Comparison of ENCODE assay signal across 8 mouse cellular contexts in the genomic region with DNA sequence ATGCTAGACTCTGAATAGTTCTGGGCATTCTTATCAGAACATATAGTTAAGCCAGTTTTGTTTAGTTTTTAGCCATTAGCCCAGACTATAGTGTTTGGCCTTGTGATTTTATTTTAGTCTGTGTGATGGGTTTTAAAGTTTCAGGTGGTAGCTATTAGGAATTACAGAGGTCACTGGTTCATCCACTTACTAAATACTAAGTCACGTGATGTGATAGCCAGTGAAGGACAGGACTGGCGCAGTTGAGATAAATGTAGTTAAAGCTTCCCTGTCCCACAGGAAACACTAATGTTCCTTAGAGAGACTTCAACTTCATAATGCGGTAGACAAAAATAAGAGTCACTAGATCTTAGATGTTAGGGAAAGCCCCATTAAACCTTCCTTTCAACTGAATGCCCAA. TPM values are rescaled to one million over a fixed set of nuclear protein-coding genes. Genes with fewer than 3 reads are reported as not detected.
DNase-seq lines count a peak whose midpoint lies in the region; ATAC-seq and TF ChIP-seq lines count a peak whose summit lies in the region.

No protein-coding gene starts in this region.

- TF ChIP-seq POLR2A in cortical plate, adult 2 months (IDR thresholded peaks at IDR 0.05; ENCODE audit: extremely low read depth, insufficient read depth, low read length): no peak

- no peak for TF ChIP-seq CTCF in cortical plate, adult 2 months (IDR thresholded peaks at IDR 0.05; ENCODE audit: extremely low read depth, insufficient read depth, low read length)
- TF ChIP-seq CTCF in hindbrain, postnatal 0 days (IDR thresholded peaks at IDR 0.05; ENCODE audit: low read depth): no peak
- TF ChIP-seq CTCF in midbrain, postnatal 0 days (IDR thresholded peaks at IDR 0.05): no peak

- H3K4me3 ChIP-seq in kidney, embryonic 14.5 days (ENCODE audit: low read length): peak overlapping the region; percentile 71
- H3K4me3 ChIP-seq in cortical plate, adult 2 months (ENCODE audit: insufficient read depth, low read length): peak overlapping the region; percentile 71; the same call in 1 of the 2 replicates
- peak overlapping the region; percentile 75 for H3K4me3 ChIP-seq in hindbrain, postnatal 0 days (ENCODE audit: low read length)
- H3K4me3 ChIP-seq in midbrain, postnatal 0 days (ENCODE audit: low read depth, low read length): peak overlapping the region; percentile 75

- WGBS in kidney, embryonic 14.5 days: 64% methylated on average over 3 of the region's 3 CpGs
- 79% methylated on average over 3 of the region's 3 CpGs for WGBS in hindbrain, postnatal 0 days
- 83% methylated on average over 3 of the region's 3 CpGs for WGBS in midbrain, postnatal 0 days

- peak overlapping the region; percentile 67 for H3K4me2 ChIP-seq in kidney, embryonic 14.5 days (replicated peaks; ENCODE audit: low read depth, low read length)
- H3K4me2 ChIP-seq in hindbrain, postnatal 0 days (ENCODE audit: low read depth, low read length): peak overlapping the region; percentile 87
- peak overlapping the region; percentile 66 for H3K4me2 ChIP-seq in midbrain, postnatal 0 days (ENCODE audit: low read depth, low read length, poor library complexity, severe bottlenecking)

- no peaks in the 10 kb centered on the region for H3K27me3 ChIP-seq in kidney, embryonic 14.5 days (ENCODE audit: control insufficient read depth, insufficient read depth, low read length)
- no peaks in the 10 kb centered on the region for H3K27me3 ChIP-seq in hindbrain, postnatal 0 days (ENCODE audit: insufficient read depth, low read length)
- no peaks in the 10 kb centered on the region for H3K27me3 ChIP-seq in midbrain, postnatal 0 days (ENCODE audit: insufficient read depth, low read length)

- H3K9ac ChIP-seq in kidney, embryonic 14.5 days (ENCODE audit: low read depth, low read length): peak overlapping the region; percentile 92; the same call in 1 of the 2 replicates
- peak overlapping the region; percentile 81 for H3K9ac ChIP-seq in hindbrain, postnatal 0 days (replicated peaks; ENCODE audit: low read length)
- H3K9ac ChIP-seq in midbrain, postnatal 0 days (replicated peaks; ENCODE audit: low read length, poor library complexity, severe bottlenecking): 0 out of 2 replicates have a peak overlapping the region, but pooled peaks have one; percentile 79

- no peaks in the 10 kb centered on the region for H3K36me3 ChIP-seq in kidney, embryonic 14.5 days (ENCODE audit: control insufficient read depth, insufficient read depth, low read length)
- no peaks in the 10 kb centered on the region for H3K36me3 ChIP-seq in hindbrain, postnatal 0 days (ENCODE audit: insufficient read depth, low read length)
- no peaks in the 10 kb centered on the region for H3K36me3 ChIP-seq in midbrain, postnatal 0 days (ENCODE audit: insufficient read depth, low read length)

- H3K27ac ChIP-seq in kidney, embryonic 14.5 days (ENCODE audit: low read depth, low read length): peak overlapping the region; percentile 95; the same call in 1 of the 2 replicates
- no peak overlapping the region for H3K27ac ChIP-seq in cortical plate, adult 2 months (ENCODE audit: insufficient read depth, low read length)
- no peak overlapping the region for H3K27ac ChIP-seq in hindbrain, postnatal 0 days
- no peak overlapping the region for H3K27ac ChIP-seq in midbrain, postnatal 0 days (ENCODE audit: low read depth, low read length)

- no peaks in the 10 kb centered on the region for H3K9me3 ChIP-seq in kidney, embryonic 14.5 days (ENCODE audit: control insufficient read depth, low read length)
- H3K9me3 ChIP-seq in hindbrain, postnatal 0 days (ENCODE audit: low read length): no peaks in the 10 kb centered on the region
- H3K9me3 ChIP-seq in midbrain, postnatal 0 days (ENCODE audit: low read length): no peaks in the 10 kb centered on the region

- H3K4me1 ChIP-seq in kidney, embryonic 14.5 days (ENCODE audit: control insufficient read depth, insufficient read depth, low read length): peaks cover 12% of the 10 kb centered on the region
- H3K4me1 ChIP-seq in cortical plate, adult 2 months (ENCODE audit: control insufficient read depth, insufficient read depth, low read length): no peaks in the 10 kb centered on the region
- peaks cover 10% of the 10 kb centered on the region for H3K4me1 ChIP-seq in hindbrain, postnatal 0 days (ENCODE audit: insufficient read depth, low read length)
- no peaks in the 10 kb centered on the region; the same call in 1 of the 2 replicates for H3K4me1 ChIP-seq in midbrain, postnatal 0 days (ENCODE audit: insufficient read depth, low read length)

- no peak for ATAC-seq in kidney, embryonic 14.5 days (ENCODE audit: low FRiP score, low TSS enrichment)
- ATAC-seq in hindbrain, postnatal 0 days: no peak
- ATAC-seq in midbrain, postnatal 0 days (ENCODE audit: low FRiP score): no peak

- DNase-seq in kidney, postnatal 4 days: no peak
- no peak for DNase-seq in hindbrain, postnatal 0 days (ENCODE audit: low spot score)
- DNase-seq in midbrain, postnatal 0 days (ENCODE audit: low spot score): no peak
- no peak for DNase-seq in MN1 (ENCODE audit: low spot score)
- no peak for DNase-seq in spleen, postnatal 14 days (ENCODE audit: low spot score in 2 of 2)
- no peak for DNase-seq in cerebellum, adult 9-11 months

RNA-seq across cellular contexts. Expression of a gene that starts 0.8 kb away (rescaled TPM):
- polyA plus RNA-seq in kidney, embryonic 14.5 days (2014; fragmentation: Nextera tagmentation; extraction: Ambion mirVana): 17.6 and 18.2 TPM in 2 replicates
- polyA plus RNA-seq in cortical plate, adult 2 months (2012; rRNA removed): 4.7 and 4.8 TPM in 2 replicates
- total RNA-seq in hindbrain, postnatal 0 days (2014; rRNA removed): 12.8 and 22.6 TPM in 2 replicates
- 7.1 and 7.9 TPM in 2 replicates for polyA plus RNA-seq in hindbrain, postnatal 0 days (2015; fragmentation: Nextera tagmentation; extraction: Ambion mirVana)
- total RNA-seq in midbrain, postnatal 0 days (2014; rRNA removed): 10.6 and 11.3 TPM in 2 replicates
- polyA plus RNA-seq in midbrain, postnatal 0 days (2015; fragmentation: Nextera tagmentation; extraction: Ambion mirVana): 7.0 and 8.2 TPM in 2 replicates

RNA-seq across cellular contexts. Expression of a gene that starts 1.0 kb away (rescaled TPM):
- 65.1 and 77.5 TPM in 2 replicates for polyA plus RNA-seq in kidney, embryonic 14.5 days (2014; fragmentation: Nextera tagmentation; extraction: Ambion mirVana)
- polyA plus RNA-seq in cortical plate, adult 2 months (2012; rRNA removed): 10.9 and 11.7 TPM in 2 replicates
- 11.9 and 27.4 TPM in 2 replicates for total RNA-seq in hindbrain, postnatal 0 days (2014; rRNA removed)
- polyA plus RNA-seq in hindbrain, postnatal 0 days (2015; fragmentation: Nextera tagmentation; extraction: Ambion mirVana): 13.4 and 13.9 TPM in 2 replicates
- total RNA-seq in midbrain, postnatal 0 days (2014; rRNA removed): 17.5 and 37.1 TPM in 2 replicates
- polyA plus RNA-seq in midbrain, postnatal 0 days (2015; fragmentation: Nextera tagmentation; extraction: Ambion mirVana): 14.7 and 15.0 TPM in 2 replicates
